Mouse (Mus musculus) cerebellum, postnatal 4 days (tissue): ENCODE data around the gene Fzd2.
"Not testable (repeated sequence)": the region's sequence is repeated elsewhere in the genome, so short reads cannot be mapped to it uniquely, and the experiment has no call there.

ENCODE experiments used
- DNase-seq, 2 experiments: peaks; one replicate each; pipeline ENCODE4 v3.0.0; 2022; ENCODE audit warnings: low spot score in 2 of 2, mixed read lengths in 1 of 2

The Fzd2 gene

GRCm38 (mm10) chr11:102581281-102582015 is 22.7 kb upstream of the Fzd2 start:
- DNase-seq = peak in 1 of 2 experiments; percentile 56

DNA sequence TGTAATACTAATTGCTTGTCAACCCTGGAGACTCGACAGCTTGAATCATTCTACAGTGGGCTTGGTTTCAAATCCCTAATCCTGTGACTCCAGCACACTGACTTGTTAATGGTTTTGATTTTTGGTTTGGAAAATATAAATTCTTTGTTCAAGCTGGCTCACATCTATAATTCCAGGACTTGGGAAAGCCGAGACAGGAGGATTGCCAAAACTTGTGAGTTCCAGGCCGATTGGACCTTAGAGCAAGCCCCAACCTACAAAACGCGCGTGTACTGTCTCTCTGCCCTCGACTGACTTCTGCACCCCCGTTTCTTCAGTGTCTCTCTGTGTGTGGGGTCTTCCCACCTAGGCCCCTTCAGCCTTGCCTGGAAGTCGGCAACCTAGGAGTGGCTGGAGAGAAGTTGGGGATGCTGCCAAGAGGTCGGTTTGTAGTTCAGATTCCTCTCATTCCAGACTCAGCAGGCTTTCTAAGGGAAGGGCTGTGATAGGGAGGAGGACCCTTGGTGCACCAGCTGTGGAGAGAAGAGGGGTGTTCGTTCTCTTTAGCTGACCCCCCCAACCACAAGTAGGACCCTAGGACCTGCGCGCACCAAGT is 22.1 kb upstream of the Fzd2 start:
- no peak for DNase-seq

DNA sequence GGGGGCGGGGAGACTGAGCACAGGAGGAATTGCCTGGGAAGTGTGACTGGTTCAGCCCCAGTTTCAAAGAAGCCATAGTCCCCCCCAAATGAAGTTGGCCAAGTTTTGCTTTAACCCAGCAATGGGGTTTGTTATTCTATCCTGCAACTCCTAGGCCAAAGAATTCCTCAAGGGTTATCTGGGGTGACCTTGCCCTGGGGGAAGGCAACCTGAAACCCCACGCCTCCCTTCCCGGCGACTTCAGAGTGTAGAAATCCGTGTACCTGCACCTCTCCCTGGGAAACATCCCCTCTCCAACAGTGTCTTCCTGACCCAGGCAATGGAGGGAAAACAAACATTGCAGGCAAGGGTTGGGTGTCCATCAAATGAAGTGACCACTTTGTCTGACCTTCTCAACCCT is 21.5 kb upstream of the Fzd2 start:
- DNase-seq = no peak

GRCm38 (mm10) chr11:102586445-102587130 is 17.6 kb upstream of the Fzd2 start:
- DNase-seq = no peak

DNA sequence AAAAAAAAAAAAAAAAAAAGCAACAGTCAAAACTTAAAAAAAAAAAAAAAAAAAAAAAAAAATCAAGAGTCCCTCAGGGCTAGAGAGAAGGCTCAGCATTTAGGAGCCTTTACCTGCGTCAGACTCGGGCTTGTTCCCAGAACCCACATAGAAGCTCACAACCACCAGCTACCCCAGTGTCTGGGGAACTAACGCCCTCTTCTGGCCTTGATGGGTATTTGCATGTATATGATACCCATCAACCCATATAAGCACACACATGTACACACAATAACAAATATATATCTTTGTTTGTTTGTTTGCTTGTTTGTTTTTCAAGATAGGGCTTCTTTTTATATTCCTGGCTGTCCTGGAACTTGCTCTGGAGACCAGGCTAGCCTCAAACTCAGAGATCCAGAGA is 16.6 kb upstream of the Fzd2 start:
- DNase-seq = no peak

GRCm38 (mm10) chr11:102595341-102595820 is 8.8 kb upstream of the Fzd2 start:
- DNase-seq = no peak

DNA sequence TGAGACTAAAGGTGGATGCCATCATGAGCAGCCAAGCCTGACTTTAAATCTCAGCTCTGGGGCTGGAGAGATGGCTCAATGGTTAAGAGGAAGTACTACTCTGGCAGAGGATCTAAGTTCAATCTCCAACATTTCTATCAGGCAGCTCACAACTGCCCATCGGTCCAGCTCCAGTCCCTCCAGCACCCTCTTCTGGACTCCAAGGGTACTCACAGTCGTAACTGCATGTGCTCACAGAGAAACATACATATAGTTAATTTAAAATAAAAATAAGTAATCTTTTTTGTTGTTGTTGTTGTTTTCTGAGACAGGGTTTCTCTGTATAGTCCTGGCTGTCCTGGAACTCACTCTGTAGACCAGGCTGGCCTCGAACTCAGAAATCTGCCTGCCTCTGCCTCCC is 4.3 kb upstream of the Fzd2 start:
- no peak for DNase-seq

GRCm38 (mm10) chr11:102602816-102603495 is 1.2 kb upstream of the Fzd2 start:
- no peak for DNase-seq

DNA sequence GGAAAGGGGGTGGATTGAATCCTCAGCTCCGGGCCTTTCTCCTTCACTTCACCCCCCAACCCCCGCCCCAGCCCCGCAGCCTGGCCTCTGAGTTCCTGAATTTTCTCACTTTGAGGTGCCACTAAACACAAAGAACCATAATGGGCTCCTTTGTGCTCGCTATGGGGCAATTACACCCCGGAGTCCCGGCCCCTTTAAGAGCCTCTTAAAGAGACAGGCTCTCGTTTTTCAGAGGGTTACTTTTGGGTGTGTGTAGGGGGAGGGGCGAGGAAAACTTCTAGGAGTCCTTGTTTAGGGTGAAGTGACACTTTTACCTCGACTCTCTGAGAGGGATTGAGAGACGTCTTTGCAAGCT is 723 bp upstream of the Fzd2 start:
- no peak for DNase-seq

- peak in 1 of 2 experiments; percentile 55 for DNase-seq
Observed at GRCm38 (mm10) chr11:102604777-102605552, 769 bp downstream of the Fzd2 start.

- peak in 1 of 2 experiments; percentile 71 for DNase-seq
Observed at GRCm38 (mm10) chr11:102605553-102606416, 1.6 kb downstream of the Fzd2 start.

GRCm38 (mm10) chr11:102606751-102607171 is 2.6 kb downstream of the Fzd2 start:
- DNase-seq = no peak

GRCm38 (mm10) chr11:102607201-102607600 is 3.0 kb downstream of the Fzd2 start:
- DNase-seq = not testable (repeated sequence)

- no peak for DNase-seq
Observed at GRCm38 (mm10) chr11:102607686-102608548, 3.7 kb downstream of the Fzd2 start.

DNA sequence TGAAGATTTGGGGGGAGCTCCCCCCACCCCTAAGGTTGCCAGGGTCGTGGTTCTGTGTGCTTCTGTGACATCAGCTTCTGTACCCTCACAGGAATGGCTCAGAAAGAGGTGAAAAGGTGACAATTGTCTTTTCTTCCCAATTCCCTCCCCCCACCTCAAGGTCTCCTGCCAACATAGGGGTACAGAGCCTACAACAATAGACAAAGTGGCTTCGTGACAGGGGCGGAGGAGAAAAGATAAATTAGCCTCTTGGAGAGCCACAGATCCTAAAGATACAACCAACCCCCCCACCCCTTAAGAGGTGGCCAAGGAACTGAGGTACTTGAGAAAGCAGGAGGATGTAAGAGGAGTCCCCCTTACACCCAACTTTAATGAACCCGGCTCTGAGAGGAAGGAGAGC is 4.5 kb downstream of the Fzd2 start:
- no peak for DNase-seq

DNA sequence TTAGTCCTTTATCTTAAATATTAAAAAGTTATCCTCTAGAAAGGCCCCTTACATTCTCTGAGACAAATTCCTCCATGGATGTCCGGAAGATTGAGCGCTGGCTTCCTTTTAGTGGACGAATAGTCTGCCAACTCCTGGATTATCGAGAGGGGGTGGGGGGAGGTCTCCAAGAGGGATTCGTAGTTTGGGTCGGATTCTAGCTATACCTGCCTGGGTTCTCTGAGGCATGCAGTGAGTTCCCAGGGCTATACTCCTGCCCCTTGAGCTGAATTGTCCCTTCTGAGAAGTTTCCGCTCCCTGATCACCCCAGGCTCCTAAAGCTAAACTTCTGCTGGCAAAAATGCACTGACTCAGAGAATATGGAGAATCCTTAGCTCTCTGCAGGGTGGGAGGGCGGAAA is 5.3 kb downstream of the Fzd2 start:
- no peak for DNase-seq

DNA sequence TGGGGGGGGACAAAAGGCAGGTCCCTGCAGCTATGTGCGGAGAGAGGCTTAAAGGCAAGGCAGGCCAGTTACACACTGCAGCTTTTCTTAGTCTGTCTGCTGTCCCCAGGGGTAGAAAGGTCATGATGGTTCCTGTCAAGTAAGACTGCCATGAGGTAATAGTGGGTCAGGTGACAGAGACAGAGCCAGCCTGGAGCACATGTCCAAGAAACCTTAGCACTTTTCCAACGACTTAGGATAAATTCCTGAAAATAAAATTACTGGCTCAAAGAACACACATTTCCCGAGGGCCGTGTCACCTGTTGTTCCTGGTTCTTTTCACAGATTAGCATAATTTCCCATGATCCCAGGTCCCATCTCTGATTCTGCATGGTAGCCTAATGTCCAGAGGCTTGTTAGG is 6.1 kb downstream of the Fzd2 start:
- no peak for DNase-seq

DNA sequence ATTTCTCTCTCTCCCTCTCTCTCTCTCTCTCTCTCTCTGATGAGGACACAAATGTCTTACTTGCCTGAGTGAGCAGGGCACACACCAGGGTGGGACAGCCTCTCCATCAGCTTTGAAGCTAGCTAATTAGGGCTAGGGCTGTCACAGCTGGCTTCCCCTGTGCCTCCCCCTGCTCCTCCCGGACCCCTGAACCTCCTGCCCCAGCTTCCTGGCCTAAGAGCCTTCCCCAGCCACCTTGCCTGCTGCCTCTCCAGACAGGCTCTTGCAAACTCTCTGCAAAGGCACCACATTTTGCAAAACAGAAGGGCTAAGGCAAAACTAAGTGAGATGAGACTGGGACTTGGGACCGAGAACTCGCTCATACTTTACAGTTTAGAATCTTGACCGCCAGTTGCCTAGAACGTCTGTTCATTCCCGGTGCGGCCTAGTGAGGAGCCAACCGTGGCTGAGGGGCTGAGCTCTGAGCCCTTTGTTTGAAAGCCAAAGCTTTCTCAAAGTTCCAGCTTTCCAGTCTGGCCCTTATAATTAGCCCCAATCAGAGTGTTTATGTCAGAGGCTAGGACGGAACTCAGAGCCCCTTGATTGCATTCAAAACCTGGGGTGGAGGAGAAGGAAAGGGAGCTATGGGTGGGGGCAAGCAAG is 6.6 kb downstream of the Fzd2 start:
- DNase-seq = no peak

DNA sequence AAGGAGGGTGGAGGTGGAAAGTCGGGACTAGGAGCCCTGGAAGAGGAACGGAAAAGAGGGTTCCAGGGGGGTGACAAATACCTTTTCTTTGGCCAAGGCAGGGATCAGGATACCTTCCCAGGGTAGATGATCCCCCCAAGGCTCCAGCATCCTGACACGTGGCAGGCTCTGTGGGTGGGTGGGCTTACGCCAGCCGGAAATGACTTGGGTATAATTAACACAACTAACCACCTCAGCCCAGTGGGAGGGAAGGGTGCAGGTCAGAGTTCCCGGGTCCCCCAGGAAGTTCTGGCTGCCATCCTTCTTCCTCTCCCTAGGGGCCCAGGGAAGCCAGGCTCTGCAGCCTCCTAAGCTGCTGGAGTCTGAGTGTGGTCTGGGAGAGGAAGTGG is 7.1 kb downstream of the Fzd2 start:
- no peak for DNase-seq
